Mouse (Mus musculus): Measurements from ENCODE around the gene Haspin. TPM values are rescaled to one million over a fixed set of nuclear protein-coding genes. Genes with fewer than 3 reads are reported as not detected.

The Haspin gene
- total and polyA plus RNA-seq, 3 experiments, result 26.9 to 28.3 TPM; not detected in 1

- Histone ChIP-seq H3K4me1 (ENCODE audit: control insufficient read depth in 1 of 2, insufficient read depth in 2 of 2, low read length in 2 of 2) (no peaks in the 10 kb centered on the region), H3K27me3 (ENCODE audit: control insufficient read depth in 1 of 2, insufficient read depth in 2 of 2, low read length in 2 of 2) (no peaks in the 10 kb centered on the region), H3K79me2 (ENCODE audit: control insufficient read depth, insufficient read depth, low read length, poor library complexity) (no peaks in the 10 kb centered on the region), H3K9me3 (replicated peaks; ENCODE audit: insufficient read depth, low read length) (no peaks in the 10 kb centered on the region), H3K36me3 (ENCODE audit: control insufficient read depth in 1 of 2, insufficient read depth in 2 of 2, low read length in 2 of 2) (no peaks in the 10 kb centered on the region), H3K27ac (ENCODE audit: control insufficient read depth, low read depth, low read length) (no peak overlapping the region), H3K9ac (ENCODE audit: control insufficient read depth, low read depth, low read length, poor library complexity, severe bottlenecking) (no peak overlapping the region), H3K4me3 (ENCODE audit: control insufficient read depth in 1 of 2, insufficient read depth in 1 of 2, low read depth in 2 of 2, low read length in 2 of 2) (no peak overlapping the region)
- DNase-seq (ENCODE audit: low read depth, low spot score), result no peak
- TF ChIP-seq POLR2A (IDR thresholded peaks at IDR 0.05; ENCODE audit: control insufficient read depth in 1 of 2, insufficient read depth in 1 of 2, low read depth in 1 of 2, low read length in 2 of 2, poor library complexity in 1 of 2) (no peak), SIN3A (IDR thresholded peaks at IDR 0.05; ENCODE audit: low read length) (no peak), SMC3 (IDR thresholded peaks at IDR 0.05; ENCODE audit: low read depth, low read length) (no peak), USF1 (IDR thresholded peaks at IDR 0.05; ENCODE audit: low read depth, low read length) (no peak), HCFC1 (IDR thresholded peaks at IDR 0.05; ENCODE audit: low read depth, low read length) (no peak), POLR2AphosphoS5 (IDR thresholded peaks at IDR 0.05; ENCODE audit: borderline replicate concordance, low read depth, low read length) (no peak), ZMIZ1 (IDR thresholded peaks at IDR 0.05; ENCODE audit: low read depth, low read length) (no peak), JUND (IDR thresholded peaks at IDR 0.05; ENCODE audit: low read depth, low read length) (no peak), KAT2A (conservative IDR thresholded peaks at IDR 0.05; ENCODE audit: low read depth, low read length) (no peak), UBTF (IDR thresholded peaks at IDR 0.05; ENCODE audit: borderline replicate concordance, insufficient read depth, low read depth, low read length) (no peak), ZKSCAN1 (IDR thresholded peaks at IDR 0.05; ENCODE audit: low read depth, low read length) (no peak), ELF1 (IDR thresholded peaks at IDR 0.05; ENCODE audit: low read depth, low read length) (no peak), USF2 (IDR thresholded peaks at IDR 0.05; ENCODE audit: borderline replicate concordance in 1 of 2, insufficient read depth in 1 of 2, low read depth in 1 of 2, low read length in 2 of 2) (no peak), TCF12 (IDR thresholded peaks at IDR 0.05; ENCODE audit: low read depth, low read length) (no peak), ZC3H11A (IDR thresholded peaks at IDR 0.05; ENCODE audit: low read depth, low read length) (no peak), CTCF (IDR thresholded peaks at IDR 0.05 in 2 of 3, conservative IDR thresholded peaks at IDR 0.05 in 1 of 3; ENCODE audit: control insufficient read depth in 1 of 3, insufficient read depth in 1 of 3, low read depth in 2 of 3, low read length in 3 of 3, poor library complexity in 1 of 3, severe bottlenecking in 1 of 3) (no peak), MXI1 (IDR thresholded peaks at IDR 0.05; ENCODE audit: low read depth, low read length) (no peak), CHD2 (IDR thresholded peaks at IDR 0.05; ENCODE audit: low read length) (no peak), ETS1 (IDR thresholded peaks at IDR 0.05; ENCODE audit: low read depth, low read length) (no peak)
These were observed 26.7 kb downstream of the Haspin start for GRCm38 (mm10) chr11:73111414-73111813.

- no peaks in the 10 kb centered on the region for H3K36me3 ChIP-seq (ENCODE audit: control insufficient read depth in 1 of 2, insufficient read depth in 2 of 2, low read length in 2 of 2)
- no peak overlapping the region for H3K4me3 ChIP-seq (ENCODE audit: control insufficient read depth in 1 of 2, insufficient read depth in 1 of 2, low read depth in 2 of 2, low read length in 2 of 2)
- no peaks in the 10 kb centered on the region for H3K79me2 ChIP-seq (ENCODE audit: control insufficient read depth, insufficient read depth, low read length, poor library complexity)
- no peak for DNase-seq (ENCODE audit: low read depth, low spot score)
- H3K9me3 ChIP-seq (replicated peaks; ENCODE audit: insufficient read depth, low read length), result no peaks in the 10 kb centered on the region
- H3K27ac ChIP-seq (ENCODE audit: control insufficient read depth, low read depth, low read length), result no peak overlapping the region
- H3K9ac ChIP-seq (ENCODE audit: control insufficient read depth, low read depth, low read length, poor library complexity, severe bottlenecking), result no peak overlapping the region
- H3K4me1 ChIP-seq (ENCODE audit: control insufficient read depth in 1 of 2, insufficient read depth in 2 of 2, low read length in 2 of 2), result no peaks in the 10 kb centered on the region; a peak in 1 of 4 replicates
- TF ChIP-seq TBP (IDR thresholded peaks at IDR 0.05; ENCODE audit: low read depth, low read length) (no peak), TCF12 (IDR thresholded peaks at IDR 0.05; ENCODE audit: low read depth, low read length) (no peak), UBTF (IDR thresholded peaks at IDR 0.05; ENCODE audit: borderline replicate concordance, insufficient read depth, low read depth, low read length) (no peak), MAFK (IDR thresholded peaks at IDR 0.05; ENCODE audit: borderline replicate concordance, low read depth, low read length) (no peak), HCFC1 (IDR thresholded peaks at IDR 0.05; ENCODE audit: low read depth, low read length) (no peak), ELF1 (IDR thresholded peaks at IDR 0.05; ENCODE audit: low read depth, low read length) (no peak), JUND (IDR thresholded peaks at IDR 0.05; ENCODE audit: low read depth, low read length) (no peak), POLR2A (IDR thresholded peaks at IDR 0.05; ENCODE audit: control insufficient read depth in 1 of 2, insufficient read depth in 1 of 2, low read depth in 1 of 2, low read length in 2 of 2, poor library complexity in 1 of 2) (no peak), USF2 (IDR thresholded peaks at IDR 0.05; ENCODE audit: borderline replicate concordance in 1 of 2, insufficient read depth in 1 of 2, low read depth in 1 of 2, low read length in 2 of 2) (no peak), ZMIZ1 (IDR thresholded peaks at IDR 0.05; ENCODE audit: low read depth, low read length) (no peak), NRF1 (IDR thresholded peaks at IDR 0.05; ENCODE audit: insufficient read depth, low read depth, low read length, poor library complexity, severe bottlenecking) (no peak), GATA1 (IDR thresholded peaks at IDR 0.05; ENCODE audit: low read depth, low read length) (no peak), MEF2A (IDR thresholded peaks at IDR 0.05; ENCODE audit: extremely low read depth, insufficient replicate concordance, low read depth, low read length, poor library complexity, severe bottlenecking) (no peak)
- H3K27me3 ChIP-seq (ENCODE audit: control insufficient read depth in 1 of 2, insufficient read depth in 2 of 2, low read length in 2 of 2), result no peaks in the 10 kb centered on the region
These were observed 28.2 kb downstream of the Haspin start for GRCm38 (mm10) chr11:73109941-73110340.
